Mouse (Mus musculus) liver, embryonic 16.5 days (tissue): Measurements from ENCODE around the gene Gm11084. TPM values are rescaled to one million over a fixed set of nuclear protein-coding genes. Genes with fewer than 3 reads are reported as not detected.
A peak's percentile ranks its signal among the peaks of the same experiment; 100 is the strongest.

Source experiments
- ATAC-seq: fragments of 200-750 bp; cut with Nextera tagmentation; 2 replicates; pipeline ENCODE4 v1.8.0; 2017; ENCODE audit warnings: low read depth, mild to moderate bottlenecking, moderate number of reproducible peaks, moderate library complexity
- H3K27ac ChIP-seq: fragments of 300-500 bp; sonication (generic); 2 replicates; pipeline ENCODE4 v1.5.1; 2014; ENCODE audit warnings: mild to moderate bottlenecking, low read length
- H3K27me3 ChIP-seq: fragments of 300-500 bp; sonication (generic); 2 replicates; pipeline ENCODE4 v1.6.1; 2014; ENCODE audit warnings: low read depth, low read length, mixed read lengths; ENCODE audit not compliant: control insufficient read depth, insufficient read depth
- H3K36me3 ChIP-seq: fragments of 300-500 bp; sonication (generic); 2 replicates; pipeline ENCODE4 v1.6.1; 2014; ENCODE audit warnings: mild to moderate bottlenecking; ENCODE audit not compliant: control insufficient read depth, insufficient read depth
- H3K4me1 ChIP-seq: fragments of 300-500 bp; sonication (generic); 2 replicates; pipeline ENCODE4 v1.6.1; 2014; ENCODE audit warnings: low read depth, low read length, mixed read lengths; ENCODE audit not compliant: control insufficient read depth
- H3K4me2 ChIP-seq: fragments of 300-500 bp; sonication (generic); 2 replicates; pipeline ENCODE4 v1.6.1; 2014; ENCODE audit warnings: low read depth, low read length, mixed read lengths
- H3K4me3 ChIP-seq: fragments of 300-500 bp; sonication (generic); 2 replicates; pipeline ENCODE4 v1.5.1; 2014; ENCODE audit warnings: low read depth, mild to moderate bottlenecking, low read length
- H3K9ac ChIP-seq: fragments of 300-500 bp; sonication (generic); 2 replicates; pipeline ENCODE4 v1.6.1; 2014; ENCODE audit warnings: low read depth, low read length
- H3K9me3 ChIP-seq: fragments of 300-500 bp; sonication (generic); replicated peaks from 2 replicates; pipeline ENCODE4 v1.6.1; 2016; ENCODE audit warnings: low read length; ENCODE audit not compliant: control insufficient read depth
- WGBS: fragments of 180-500 bp; shearing (Covaris S2); extraction: QIAGEN DNeasy Blood & Tissue Kit; methylation state at CpG from one replicate; pipeline ENCODE4 v1.1.7; 2014; ENCODE audit not compliant: insufficient replicate concordance; 5-methylcytosine and 5-hydroxymethylcytosine counted together
- polyA plus RNA-seq: library from polyadenylated mRNA; unstranded; fragments of >200 nt; fragmentation: Nextera tagmentation; extraction: Ambion mirVana; gene quantifications from 2 replicates; pipeline ENCODE4 v1.2.1, GENCODE M21; 2015

Gene Gm11084
- not detected in 2 replicates for polyA plus RNA-seq

DNA sequence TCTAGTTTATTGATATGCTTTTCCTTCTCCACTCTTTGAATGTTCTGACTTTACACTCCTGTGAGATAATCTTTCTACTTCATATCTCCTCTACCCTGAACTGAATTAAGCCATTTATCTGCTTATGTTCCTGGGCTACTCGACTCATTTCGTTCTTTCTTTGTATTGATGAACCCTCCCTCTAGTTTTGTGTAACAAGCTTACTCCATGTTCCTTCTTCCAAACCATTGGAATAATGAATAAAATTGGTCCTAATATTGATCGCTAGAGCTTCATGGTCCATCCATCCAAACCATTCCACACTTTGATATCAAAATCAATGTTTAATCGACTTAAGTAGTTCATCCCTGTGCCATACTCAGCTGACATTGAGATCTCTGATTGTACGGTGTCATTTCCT, at the start of gene Gm11084:
Gene Gm11084 (minus strand): TSS at position 101 of the 400 bp plus-strand sequence.
- Histone ChIP-seq H3K9ac (no peak within 1 kb of the TSS), H3K4me2 (no peak within 1 kb of the TSS), H3K4me3 (no peak within 1 kb of the TSS), H3K27me3 (no peaks in the 10 kb centered on the region), H3K4me1 (peaks cover 8% of the 10 kb centered on the region), H3K9me3 (no peaks in the 10 kb centered on the region), H3K36me3 (0 out of 2 replicates have a peak, but pooled peaks cover 2% of the 10 kb centered on the region), H3K27ac (no peak within 1 kb of the TSS)
- 80% methylated on average over 5 of the region's 5 CpGs for WGBS
- ATAC-seq = no peak

DNA sequence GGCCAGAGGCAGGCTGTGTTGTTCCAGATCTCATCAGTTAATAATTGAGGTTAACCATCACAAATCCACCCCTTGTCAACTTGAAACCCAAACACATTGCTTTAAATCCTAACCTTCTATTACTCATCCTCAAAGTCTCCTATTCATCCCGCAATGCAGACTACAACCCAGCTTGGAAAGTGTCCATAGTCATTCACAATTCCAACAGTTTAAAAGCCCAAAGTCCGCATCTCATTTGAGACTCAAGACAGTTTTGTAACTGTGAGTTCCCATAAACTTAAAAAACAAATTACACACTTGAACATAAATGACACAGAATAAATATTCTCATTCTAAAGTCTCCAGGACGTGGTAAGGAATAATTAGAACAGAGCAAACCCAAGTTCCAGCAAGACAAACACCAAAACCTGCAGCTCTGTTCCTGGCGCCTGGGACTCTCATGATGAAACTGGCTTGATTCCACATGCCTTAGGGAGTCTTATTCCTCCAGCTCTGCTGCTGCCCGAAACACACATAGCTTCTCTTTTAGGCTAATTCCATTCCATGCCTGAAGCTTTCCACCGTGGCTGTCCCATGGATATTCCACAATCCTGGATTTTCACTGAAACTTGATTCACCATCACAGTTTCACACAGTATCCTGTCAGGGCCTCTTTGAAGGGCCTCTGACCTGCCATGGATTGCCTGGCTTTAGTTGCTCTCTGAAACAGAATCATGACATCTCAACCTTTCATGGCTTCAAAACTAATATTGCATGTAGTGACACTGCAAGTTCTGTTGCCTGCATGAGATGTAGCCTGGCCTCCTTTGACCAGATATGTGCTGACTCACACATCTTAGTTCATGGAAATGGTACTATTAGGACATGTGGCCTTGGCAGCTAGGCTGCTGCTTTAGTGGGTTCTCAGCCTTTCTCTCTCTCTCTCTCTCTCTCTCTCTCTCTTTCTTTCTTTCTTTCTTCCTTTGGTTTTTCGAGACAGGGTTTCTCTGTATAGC, 44.8 kb upstream of the Gm11084 start:
- H3K27ac ChIP-seq = no peak overlapping the region
- H3K4me2 ChIP-seq = no peak overlapping the region
- H3K9ac ChIP-seq = no peak overlapping the region
- no peaks in the 10 kb centered on the region for H3K36me3 ChIP-seq
- no peaks in the 10 kb centered on the region; the same call in 1 of the 2 replicates for H3K9me3 ChIP-seq
- no peak overlapping the region for H3K4me3 ChIP-seq
- no peaks in the 10 kb centered on the region for H3K27me3 ChIP-seq
- ATAC-seq = peak; percentile 44
- WGBS = 66% methylated on average over 7 of the region's 7 CpGs
- peaks cover 10% of the 10 kb centered on the region for H3K4me1 ChIP-seq

DNA sequence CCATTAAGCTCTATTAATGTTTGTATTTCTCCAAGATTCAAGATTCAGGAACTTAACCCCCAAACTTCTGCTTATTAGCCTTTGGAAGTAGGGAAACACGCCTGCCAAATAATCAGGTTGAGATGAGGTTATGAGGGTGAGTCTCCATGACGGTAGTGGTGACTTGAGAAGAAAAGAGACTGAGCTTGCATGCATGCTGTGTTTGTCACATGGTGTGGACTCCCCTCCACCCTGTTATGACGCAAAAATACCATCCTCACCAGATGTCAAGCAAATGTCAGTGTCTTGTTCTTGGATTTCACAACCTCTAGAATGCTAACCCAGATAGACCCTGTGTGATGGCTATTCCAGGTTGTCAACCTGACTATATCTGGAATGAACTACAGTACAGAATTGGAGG, 43.3 kb upstream of the Gm11084 start:
- ATAC-seq = no peak
- Histone ChIP-seq H3K4me2 (no peak overlapping the region), H3K9ac (no peak overlapping the region), H3K27me3 (no peaks in the 10 kb centered on the region), H3K9me3 (no peaks in the 10 kb centered on the region; the same call in 1 of the 2 replicates), H3K4me1 (peaks cover 13% of the 10 kb centered on the region), H3K36me3 (no peaks in the 10 kb centered on the region), H3K27ac (no peak overlapping the region), H3K4me3 (no peak overlapping the region)
- 76% methylated on average over 3 of the region's 3 CpGs for WGBS

DNA sequence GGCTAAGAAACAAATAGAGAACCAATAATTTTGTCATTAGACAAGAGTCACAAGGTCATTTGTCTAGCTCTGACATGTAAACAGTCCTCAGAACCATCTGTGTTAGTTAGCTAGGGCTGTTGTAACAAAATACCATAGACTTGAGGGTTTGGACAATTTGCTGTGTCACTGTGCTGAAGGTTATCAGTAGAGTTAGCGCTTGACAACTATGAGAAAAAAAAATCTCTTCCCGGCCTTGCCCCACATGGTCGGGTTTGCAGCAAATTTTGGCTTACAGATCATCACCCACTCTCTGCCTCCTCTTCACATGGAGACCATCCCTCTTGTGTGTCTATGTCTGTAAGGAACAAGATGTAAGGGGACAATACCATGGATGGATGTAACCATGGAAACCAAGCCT, 41.5 kb upstream of the Gm11084 start:
- no peaks in the 10 kb centered on the region; the same call in 1 of the 2 replicates for H3K9me3 ChIP-seq
- H3K27ac ChIP-seq = 0 out of 2 replicates have a peak overlapping the region, but pooled peaks have one; percentile 2
- ATAC-seq = 0 out of 2 replicates have a peak, but pooled peaks have one; percentile 15

DNA sequence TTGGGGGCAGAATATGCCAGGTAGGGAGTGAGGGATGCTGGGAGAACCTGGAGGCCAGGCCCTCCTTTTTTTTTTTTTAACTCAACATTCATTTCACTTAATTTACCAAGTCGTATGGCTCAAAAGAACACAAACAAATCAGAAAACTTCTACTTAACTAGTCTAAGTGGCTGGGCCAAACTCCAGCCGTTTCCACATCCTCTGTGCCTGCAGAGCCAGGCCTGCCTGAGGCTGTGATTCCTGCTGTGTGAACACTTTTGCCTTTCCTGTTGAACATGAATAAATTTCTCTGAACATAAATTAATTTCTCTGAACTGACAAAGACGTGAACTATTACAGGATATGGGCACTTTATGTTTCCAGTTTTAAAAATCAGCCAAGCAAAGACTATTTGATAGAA, 40.6 kb upstream of the Gm11084 start:
- no peak for ATAC-seq
- H3K4me3 ChIP-seq = no peak overlapping the region
- H3K4me1 ChIP-seq = peaks cover 27% of the 10 kb centered on the region
- no peaks in the 10 kb centered on the region for H3K36me3 ChIP-seq
- no peak overlapping the region for H3K4me2 ChIP-seq
- H3K27me3 ChIP-seq = no peaks in the 10 kb centered on the region
- no peaks in the 10 kb centered on the region; the same call in 1 of the 2 replicates for H3K9me3 ChIP-seq
- 75% methylated on average over 3 of the region's 3 CpGs for WGBS
- H3K9ac ChIP-seq = no peak overlapping the region
- H3K27ac ChIP-seq = no peak overlapping the region

More for the DNA sequence above, 41.5 kb upstream of the Gm11084 start:
- 18% methylated on average over 3 of the region's 3 CpGs for WGBS
- Histone ChIP-seq H3K27me3 (no peaks in the 10 kb centered on the region), H3K9ac (no peak overlapping the region), H3K4me3 (no peak overlapping the region), H3K4me2 (no peak overlapping the region), H3K4me1 (peaks cover 21% of the 10 kb centered on the region), H3K36me3 (no peaks in the 10 kb centered on the region)

DNA sequence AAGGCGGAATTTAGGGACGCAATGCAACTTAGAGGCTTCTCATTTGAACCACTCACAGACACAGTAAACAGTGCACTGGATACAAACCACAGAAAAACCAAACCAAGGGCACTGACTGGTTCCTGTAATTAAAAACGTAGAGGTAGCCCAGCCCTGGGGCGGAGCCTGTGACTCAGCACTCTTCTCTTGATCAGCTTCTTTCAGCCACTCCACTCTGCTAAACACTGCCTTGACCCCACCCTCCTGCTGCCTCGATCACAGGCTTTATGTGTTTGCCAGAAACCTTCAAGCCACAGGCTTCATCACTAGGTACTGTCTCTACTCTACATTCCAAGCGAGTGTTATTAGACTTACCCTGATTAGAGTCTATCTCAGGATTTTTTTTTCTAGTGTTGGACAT, 37.3 kb upstream of the Gm11084 start:
- Histone ChIP-seq H3K27me3 (no peaks in the 10 kb centered on the region), H3K27ac (peak overlapping the region; percentile 97), H3K36me3 (no peaks in the 10 kb centered on the region), H3K4me3 (peak overlapping the region; percentile 21), H3K4me1 (peaks cover 46% of the 10 kb centered on the region), H3K4me2 (peak overlapping the region; percentile 58), H3K9ac (peak overlapping the region; percentile 52), H3K9me3 (no peaks in the 10 kb centered on the region)
- WGBS = 26% methylated on average over 6 of the region's 6 CpGs
- peak; percentile 97 for ATAC-seq

DNA sequence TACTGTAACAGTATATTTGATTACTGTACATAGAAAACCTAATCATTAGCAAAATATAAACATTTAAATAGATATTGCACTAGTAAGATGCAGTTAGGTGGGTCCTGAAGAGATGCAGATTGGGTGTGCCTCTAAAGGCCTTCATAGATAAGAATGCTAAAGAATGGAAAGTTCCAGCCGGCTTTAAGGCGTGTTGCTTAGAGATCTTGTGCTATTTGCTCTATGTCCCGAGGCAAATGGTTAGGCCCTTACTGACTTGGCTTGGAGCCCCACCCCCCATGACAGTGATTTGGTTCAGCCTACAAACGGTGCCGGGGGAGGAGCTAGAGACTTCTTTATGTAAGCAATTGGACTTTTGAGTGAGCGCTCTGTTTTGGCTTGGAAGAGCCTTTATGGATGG, 34.5 kb upstream of the Gm11084 start:
- Histone ChIP-seq H3K4me2 (peak overlapping the region; percentile 29), H3K4me1 (peaks cover 36% of the 10 kb centered on the region), H3K9ac (no peak overlapping the region), H3K36me3 (no peaks in the 10 kb centered on the region), H3K27me3 (no peaks in the 10 kb centered on the region), H3K9me3 (no peaks in the 10 kb centered on the region), H3K27ac (peak overlapping the region; percentile 52), H3K4me3 (no peak overlapping the region)
- WGBS = 28% methylated on average over 6 of the region's 6 CpGs
- peak; percentile 55 for ATAC-seq

DNA sequence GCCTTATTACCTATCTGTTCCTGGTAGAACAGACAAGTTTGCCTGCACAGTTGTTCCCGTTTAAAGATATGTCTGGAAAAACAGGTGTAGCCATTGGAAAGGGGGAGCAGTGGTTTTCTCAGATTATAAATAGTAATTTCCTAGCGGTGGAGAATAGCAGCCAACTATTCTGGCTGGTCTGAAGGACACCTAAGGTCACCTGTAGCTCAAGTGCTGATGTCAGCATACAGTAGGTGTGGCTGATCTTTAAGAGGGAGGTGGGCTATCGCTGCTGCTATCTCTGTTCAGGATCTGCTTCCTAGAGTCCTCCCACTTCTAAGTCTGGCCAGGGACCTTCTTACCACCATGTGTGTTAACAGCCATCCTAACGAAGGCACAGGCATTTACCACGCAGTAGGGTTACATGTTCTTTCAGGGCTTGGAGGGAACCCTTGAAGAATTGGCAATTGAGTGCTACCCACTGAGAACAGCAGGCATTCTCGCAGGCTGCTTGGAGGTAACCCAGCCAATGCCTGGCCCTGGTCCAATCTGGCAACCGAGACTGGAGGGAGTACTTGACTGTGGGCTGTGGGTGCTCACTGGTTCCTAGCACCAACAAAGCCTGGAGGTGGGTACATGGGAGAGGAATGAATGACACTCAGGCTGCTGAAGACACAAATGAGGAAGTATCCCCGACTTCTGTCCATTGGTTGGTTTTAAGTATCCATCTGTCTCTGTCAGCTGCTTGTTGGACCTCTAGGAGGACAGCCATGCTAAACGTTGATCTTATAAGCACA, 33.0 kb upstream of the Gm11084 start:
- no peak for ATAC-seq

More for the DNA sequence above, 33.0 kb upstream of the Gm11084 start:
- 58% methylated on average over 9 of the region's 9 CpGs for WGBS
- H3K9ac ChIP-seq = no peak overlapping the region
- H3K4me1 ChIP-seq = peaks cover 33% of the 10 kb centered on the region
- no peaks in the 10 kb centered on the region for H3K9me3 ChIP-seq
- H3K36me3 ChIP-seq = no peaks in the 10 kb centered on the region
- no peak overlapping the region for H3K4me2 ChIP-seq
- H3K27ac ChIP-seq = no peak overlapping the region
- H3K4me3 ChIP-seq = no peak overlapping the region
- H3K27me3 ChIP-seq = no peaks in the 10 kb centered on the region
